Mouse (Mus musculus): ENCODE measurements around the gene Tpsb2. TPM values are rescaled to one million over a fixed set of nuclear protein-coding genes. Genes with fewer than 3 reads are reported as not detected.

Tpsb2 gene
- polyA plus RNA-seq, 1 experiment from 2014 or later = 0.25 TPM

- no peak for DNase-seq (ENCODE audit: low spot score)
- no peak overlapping the region for H3K4me3 ChIP-seq (ENCODE audit: low read depth, low read length)
- peaks cover 10% of the 10 kb centered on the region; the same call in 1 of the 2 replicates for H3K27me3 ChIP-seq (replicated peaks; ENCODE audit: control insufficient read depth, insufficient read depth, low read length)
- no peak overlapping the region for H3K4me2 ChIP-seq (ENCODE audit: low read length)
- no peaks in the 10 kb centered on the region for H3K9me3 ChIP-seq (replicated peaks; ENCODE audit: control insufficient read depth, low read length)
- peaks cover 49% of the 10 kb centered on the region for H3K4me1 ChIP-seq (ENCODE audit: control insufficient read depth, insufficient read depth, low read length)
- WGBS = 82% methylated on average over 6 of the region's 6 CpGs
- H3K9ac ChIP-seq (ENCODE audit: low read length) = peak overlapping the region; percentile 32; the same call in 1 of the 2 replicates
- ATAC-seq = no peak
- H3K27ac ChIP-seq (ENCODE audit: low read depth, low read length) = peak overlapping the region; percentile 44; the same call in 1 of the 2 replicates
- H3K36me3 ChIP-seq (ENCODE audit: control insufficient read depth, insufficient read depth, low read length) = no peaks in the 10 kb centered on the region
These were observed 44.1 kb downstream of the Tpsb2 start for GRCm38 (mm10) chr17:25410180-25410579.

- no peak for ATAC-seq
- Histone ChIP-seq H3K4me3 (ENCODE audit: low read depth, low read length) (no peak overlapping the region), H3K27ac (ENCODE audit: low read depth, low read length) (0 out of 2 replicates have a peak overlapping the region, but pooled peaks have one; percentile 44), H3K27me3 (replicated peaks; ENCODE audit: control insufficient read depth, insufficient read depth, low read length) (peaks cover 10% of the 10 kb centered on the region; the same call in 1 of the 2 replicates), H3K9me3 (replicated peaks; ENCODE audit: control insufficient read depth, low read length) (no peaks in the 10 kb centered on the region), H3K4me1 (ENCODE audit: control insufficient read depth, insufficient read depth, low read length) (peaks cover 49% of the 10 kb centered on the region), H3K9ac (ENCODE audit: low read length) (no peak overlapping the region), H3K36me3 (ENCODE audit: control insufficient read depth, insufficient read depth, low read length) (no peaks in the 10 kb centered on the region), H3K4me2 (ENCODE audit: low read length) (no peak overlapping the region)
- no peak for DNase-seq (ENCODE audit: low spot score)
- 21% methylated on average over 7 of the region's 7 CpGs for WGBS
These were observed 44.7 kb downstream of the Tpsb2 start for GRCm38 (mm10) chr17:25410786-25411185.

GRCm38 (mm10) chr17:25411251-25411650, 45.1 kb downstream of the Tpsb2 start:
- H3K4me3 ChIP-seq (ENCODE audit: low read depth, low read length) = no peak overlapping the region
- DNase-seq (ENCODE audit: low spot score) (no peak), ATAC-seq (no peak)
- H3K9ac ChIP-seq (ENCODE audit: low read length) = no peak overlapping the region
- H3K9me3 ChIP-seq (replicated peaks; ENCODE audit: control insufficient read depth, low read length) = no peaks in the 10 kb centered on the region
- H3K27ac ChIP-seq (ENCODE audit: low read depth, low read length) = 0 out of 2 replicates have a peak overlapping the region, but pooled peaks have one; percentile 44
- no peak overlapping the region; the same call in 1 of the 2 replicates for H3K4me2 ChIP-seq (ENCODE audit: low read length)
- H3K4me1 ChIP-seq (ENCODE audit: control insufficient read depth, insufficient read depth, low read length) = peaks cover 49% of the 10 kb centered on the region
- H3K27me3 ChIP-seq (replicated peaks; ENCODE audit: control insufficient read depth, insufficient read depth, low read length) = peaks cover 10% of the 10 kb centered on the region; the same call in 1 of the 2 replicates
- H3K36me3 ChIP-seq (ENCODE audit: control insufficient read depth, insufficient read depth, low read length) = no peaks in the 10 kb centered on the region
- WGBS = 63% methylated on average over 4 of the region's 4 CpGs

GRCm38 (mm10) chr17:25414209-25414608, 48.1 kb downstream of the Tpsb2 start:
- DNase-seq (ENCODE audit: low spot score) = no peak
- Histone ChIP-seq H3K4me3 (ENCODE audit: low read depth, low read length) (no peak overlapping the region), H3K27me3 (replicated peaks; ENCODE audit: control insufficient read depth, insufficient read depth, low read length) (peaks cover 4% of the 10 kb centered on the region; the same call in 1 of the 2 replicates), H3K36me3 (ENCODE audit: control insufficient read depth, insufficient read depth, low read length) (no peaks in the 10 kb centered on the region), H3K9ac (ENCODE audit: low read length) (no peak overlapping the region), H3K27ac (ENCODE audit: low read depth, low read length) (no peak overlapping the region), H3K9me3 (replicated peaks; ENCODE audit: control insufficient read depth, low read length) (no peaks in the 10 kb centered on the region), H3K4me2 (ENCODE audit: low read length) (no peak overlapping the region), H3K4me1 (ENCODE audit: control insufficient read depth, insufficient read depth, low read length) (peaks cover 54% of the 10 kb centered on the region)
- no peak for ATAC-seq
- 72% methylated on average over 4 of the region's 4 CpGs for WGBS

- H3K36me3 ChIP-seq (ENCODE audit: control insufficient read depth, insufficient read depth, low read length) = no peaks in the 10 kb centered on the region
- no peak for ATAC-seq
- H3K4me2 ChIP-seq (ENCODE audit: low read length) = no peak overlapping the region
- no peak for DNase-seq (ENCODE audit: low spot score)
- peak overlapping the region; percentile 24; the same call in 1 of the 2 replicates for H3K27ac ChIP-seq (ENCODE audit: low read depth, low read length)
- no peak overlapping the region for H3K9ac ChIP-seq (ENCODE audit: low read length)
- peaks cover 49% of the 10 kb centered on the region for H3K4me1 ChIP-seq (ENCODE audit: control insufficient read depth, insufficient read depth, low read length)
- no peak overlapping the region for H3K4me3 ChIP-seq (ENCODE audit: low read depth, low read length)
- WGBS = 51% methylated on average over 3 of the region's 3 CpGs
- 0 out of 2 replicates have a peak, but pooled peaks cover under 1% of the 10 kb centered on the region for H3K27me3 ChIP-seq (replicated peaks; ENCODE audit: control insufficient read depth, insufficient read depth, low read length)
- H3K9me3 ChIP-seq (replicated peaks; ENCODE audit: control insufficient read depth, low read length) = no peaks in the 10 kb centered on the region
These were observed 48.8 kb downstream of the Tpsb2 start for GRCm38 (mm10) chr17:25414917-25415316.

GRCm38 (mm10) chr17:25415421-25415913, 49.4 kb downstream of the Tpsb2 start:
- Histone ChIP-seq H3K9me3 (replicated peaks; ENCODE audit: control insufficient read depth, low read length) (no peaks in the 10 kb centered on the region), H3K36me3 (ENCODE audit: control insufficient read depth, insufficient read depth, low read length) (no peaks in the 10 kb centered on the region), H3K4me1 (ENCODE audit: control insufficient read depth, insufficient read depth, low read length) (peaks cover 46% of the 10 kb centered on the region), H3K27ac (ENCODE audit: low read depth, low read length) (peak overlapping the region; percentile 24; the same call in 1 of the 2 replicates), H3K27me3 (replicated peaks; ENCODE audit: control insufficient read depth, insufficient read depth, low read length) (no peaks in the 10 kb centered on the region), H3K9ac (ENCODE audit: low read length) (no peak overlapping the region), H3K4me3 (ENCODE audit: low read depth, low read length) (no peak overlapping the region), H3K4me2 (ENCODE audit: low read length) (no peak overlapping the region)
- DNase-seq (ENCODE audit: low spot score) (no peak), ATAC-seq (peak; percentile 11; the same call in 1 of the 2 replicates)
- whole genome bisulfite sequencing = 3% methylated on average over 4 of the region's 6 CpGs

- peak overlapping the region; percentile 29; the same call in 1 of the 2 replicates for H3K9ac ChIP-seq (ENCODE audit: low read length)
- H3K9me3 ChIP-seq (replicated peaks; ENCODE audit: control insufficient read depth, low read length) = no peaks in the 10 kb centered on the region
- DNase-seq (ENCODE audit: low spot score) (no peak), ATAC-seq (0 out of 2 replicates have a peak, but pooled peaks have one; percentile 40)
- H3K4me2 ChIP-seq (ENCODE audit: low read length) = no peak overlapping the region
- no peaks in the 10 kb centered on the region for H3K27me3 ChIP-seq (replicated peaks; ENCODE audit: control insufficient read depth, insufficient read depth, low read length)
- H3K36me3 ChIP-seq (ENCODE audit: control insufficient read depth, insufficient read depth, low read length) = no peaks in the 10 kb centered on the region
- peaks cover 46% of the 10 kb centered on the region for H3K4me1 ChIP-seq (ENCODE audit: control insufficient read depth, insufficient read depth, low read length)
- WGBS = 28% methylated on average over 3 of the region's 3 CpGs
- H3K4me3 ChIP-seq (ENCODE audit: low read depth, low read length) = no peak overlapping the region
- H3K27ac ChIP-seq (ENCODE audit: low read depth, low read length) = 0 out of 2 replicates have a peak overlapping the region, but pooled peaks have one; percentile 24
These were observed 50.1 kb downstream of the Tpsb2 start for GRCm38 (mm10) chr17:25416219-25416618.

- Histone ChIP-seq H3K27me3 (replicated peaks; ENCODE audit: control insufficient read depth, insufficient read depth, low read length) (no peaks in the 10 kb centered on the region), H3K9ac (ENCODE audit: low read length) (no peak overlapping the region), H3K27ac (ENCODE audit: low read depth, low read length) (0 out of 2 replicates have a peak overlapping the region, but pooled peaks have one; percentile 39), H3K4me3 (ENCODE audit: low read depth, low read length) (no peak overlapping the region), H3K4me2 (ENCODE audit: low read length) (no peak overlapping the region), H3K9me3 (replicated peaks; ENCODE audit: control insufficient read depth, low read length) (no peaks in the 10 kb centered on the region), H3K4me1 (ENCODE audit: control insufficient read depth, insufficient read depth, low read length) (peaks cover 45% of the 10 kb centered on the region), H3K36me3 (ENCODE audit: control insufficient read depth, insufficient read depth, low read length) (no peaks in the 10 kb centered on the region)
- ATAC-seq = no peak
- 68% methylated on average over 6 of the region's 6 CpGs for WGBS
- no peak for DNase-seq (ENCODE audit: low spot score)
These were observed 51.9 kb downstream of the Tpsb2 start for GRCm38 (mm10) chr17:25417990-25418389.

All from forebrain, embryonic 14.5 days (tissue).